In genomic region chr3:21892864-21893404, GRCm38 (mm10) we compare ENCODE assay signal across 8 mouse cellular contexts.
A peak's percentile ranks its signal among the peaks of the same experiment; 100 is the strongest.
DNase-seq lines count a peak whose midpoint lies in the region; ATAC-seq and TF ChIP-seq lines count a peak whose summit lies in the region.
"Had no signal": no experiment of that assay in that cellular context is flagged by ENCODE, and none has a peak within 500 bp of the region (broad histone marks: within the 10 kb centered on the region; RNA-seq: fewer than 3 reads in every experiment).

No protein-coding gene starts in this region.

- peaks cover 11% of the 10 kb centered on the region for H3K4me1 ChIP-seq in forebrain, embryonic 13.5 days
- peaks cover 7% of the 10 kb centered on the region; the same call in 1 of the 2 replicates for H3K4me1 ChIP-seq in neural tube, embryonic 14.5 days (ENCODE audit: control insufficient read depth, insufficient read depth, low read length)
- peaks cover 10% of the 10 kb centered on the region for H3K4me1 ChIP-seq in limb, embryonic 10.5 days

- no peaks in the 10 kb centered on the region for H3K36me3 ChIP-seq in forebrain, embryonic 13.5 days (ENCODE audit: poor library complexity, severe bottlenecking)
- H3K36me3 ChIP-seq in neural tube, embryonic 14.5 days (ENCODE audit: control insufficient read depth, insufficient read depth, low read length), result no peaks in the 10 kb centered on the region
- H3K36me3 ChIP-seq in limb, embryonic 10.5 days, result no peaks in the 10 kb centered on the region

- no peaks in the 10 kb centered on the region for H3K9me3 ChIP-seq in forebrain, embryonic 13.5 days (replicated peaks)
- H3K9me3 ChIP-seq in neural tube, embryonic 14.5 days (ENCODE audit: control insufficient read depth, low read length), result no peaks in the 10 kb centered on the region
- H3K9me3 ChIP-seq in limb, embryonic 10.5 days (replicated peaks), result no peaks in the 10 kb centered on the region

- ATAC-seq in forebrain, embryonic 13.5 days, result peak; percentile 81
- ATAC-seq in neural tube, embryonic 14.5 days (ENCODE audit: low read depth), result peak; percentile 84

- H3K27me3 ChIP-seq in forebrain, embryonic 13.5 days, result no peaks in the 10 kb centered on the region
- H3K27me3 ChIP-seq in neural tube, embryonic 14.5 days (ENCODE audit: control insufficient read depth, insufficient read depth, low read length), result no peaks in the 10 kb centered on the region
- no peaks in the 10 kb centered on the region for H3K27me3 ChIP-seq in limb, embryonic 10.5 days (ENCODE audit: low read depth, poor library complexity, severe bottlenecking)

- WGBS in forebrain, embryonic 13.5 days, result 18% methylated on average over 8 of the region's 8 CpGs
- WGBS in neural tube, embryonic 14.5 days, result 16% methylated on average over 8 of the region's 8 CpGs
- WGBS in limb, embryonic 10.5 days, result 44% methylated on average over 8 of the region's 8 CpGs

- no peak overlapping the region for H3K4me2 ChIP-seq in forebrain, embryonic 13.5 days
- peak overlapping the region; percentile 16; the same call in 1 of the 2 replicates for H3K4me2 ChIP-seq in neural tube, embryonic 14.5 days (ENCODE audit: low read depth, low read length)

- no peak overlapping the region for H3K4me3 ChIP-seq in forebrain, embryonic 13.5 days
- H3K4me3 ChIP-seq in layer of hippocampus, adult 2 months, result peak overlapping the region; percentile 23
- no peak overlapping the region for H3K4me3 ChIP-seq in neural tube, embryonic 14.5 days (ENCODE audit: low read depth, low read length)
- H3K4me3 ChIP-seq in limb, embryonic 10.5 days, result no peak overlapping the region

- H3K27ac ChIP-seq in forebrain, embryonic 13.5 days, result peak overlapping the region; percentile 63
- peak overlapping the region; percentile 68 for H3K27ac ChIP-seq in layer of hippocampus, adult 2 months
- H3K27ac ChIP-seq in neural tube, embryonic 14.5 days (ENCODE audit: low read depth, low read length), result peak overlapping the region; percentile 78
- no peak overlapping the region for H3K27ac ChIP-seq in limb, embryonic 10.5 days

- no peak for TF ChIP-seq CTCF in layer of hippocampus, adult 2 months (conservative IDR thresholded peaks at IDR 0.05)

- no peak overlapping the region for H3K9ac ChIP-seq in forebrain, embryonic 13.5 days
- H3K9ac ChIP-seq in neural tube, embryonic 14.5 days (replicated peaks; ENCODE audit: low read depth, low read length), result no peak overlapping the region

- peak; percentile 18 for DNase-seq in embryo, embryonic 10.5 days (ENCODE audit: low spot score)
- DNase-seq in layer of hippocampus, adult 2 months (ENCODE audit: low spot score in 2 of 2), result peak; percentile 11 to 31
- DNase-seq in spleen, postnatal 4 days (ENCODE audit: low spot score in 2 of 2), result no peak
- DNase-seq in limb, embryonic 10.5 days (ENCODE audit: low spot score), result no peak
- DNase-seq in adrenal gland, postnatal 10 days, result no peak
- DNase-seq: lung, postnatal 14 days had no signal

Comparison
In these comparisons a context has a peak if more than half of its experiments do, and no peak if none do; other contexts are left out.
1. DNase-seq: peak in embryo, embryonic 10.5 days (single experiment) and layer of hippocampus, adult 2 months (2 of 2); none in spleen, postnatal 4 days (0 of 2), limb, embryonic 10.5 days (single experiment) and adrenal gland, postnatal 10 days (single experiment).